Mouse (Mus musculus): ENCODE data around the gene Cdc42bpg. TPM values are rescaled to one million over a fixed set of nuclear protein-coding genes. Genes with fewer than 3 reads are reported as not detected.

Gene Cdc42bpg
- polyA plus RNA-seq, 2 experiments from 2014 or later = 0.07 to 0.13 TPM

DNA sequence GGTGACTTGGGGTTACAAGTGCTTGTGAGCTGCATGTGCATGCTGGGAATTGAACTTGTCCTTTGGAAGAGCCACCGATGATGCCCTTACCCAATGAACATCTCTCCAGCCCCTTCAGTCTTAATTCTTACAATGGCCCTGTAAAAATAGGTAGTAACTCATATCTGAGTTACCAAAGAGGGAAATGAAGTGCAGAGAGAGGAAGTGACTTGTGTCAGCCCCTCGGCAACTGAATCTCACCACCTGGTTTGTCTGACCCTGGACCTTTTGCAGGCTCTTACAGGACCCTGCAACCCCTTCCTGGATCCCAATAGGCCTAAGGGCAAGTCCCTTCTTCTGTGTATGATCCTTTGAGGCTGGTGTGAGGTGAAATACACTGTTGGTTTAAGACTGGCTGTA is 45.9 kb downstream of the Cdc42bpg start:
- no peak for ATAC-seq

DNA sequence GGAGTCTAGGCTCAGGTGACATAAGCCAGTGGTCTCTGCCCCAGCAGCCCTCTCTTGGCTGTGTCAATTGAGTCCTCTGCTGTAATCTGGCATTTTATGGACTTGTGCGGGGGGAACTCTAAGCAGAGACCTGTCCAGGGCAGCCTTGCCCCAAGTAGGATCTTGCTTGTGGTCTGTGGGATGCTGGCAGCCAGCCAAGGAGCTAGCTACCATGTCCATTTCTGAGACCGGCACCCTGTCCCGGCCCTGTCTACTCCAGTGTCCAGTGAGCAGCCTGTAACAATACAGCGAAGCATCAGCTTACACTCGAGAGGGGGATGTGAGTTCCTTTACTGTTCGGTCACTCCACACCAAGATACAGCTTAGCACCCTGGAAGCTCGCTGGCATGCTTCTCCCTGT is 47.8 kb downstream of the Cdc42bpg start:
- no peak for ATAC-seq

DNA sequence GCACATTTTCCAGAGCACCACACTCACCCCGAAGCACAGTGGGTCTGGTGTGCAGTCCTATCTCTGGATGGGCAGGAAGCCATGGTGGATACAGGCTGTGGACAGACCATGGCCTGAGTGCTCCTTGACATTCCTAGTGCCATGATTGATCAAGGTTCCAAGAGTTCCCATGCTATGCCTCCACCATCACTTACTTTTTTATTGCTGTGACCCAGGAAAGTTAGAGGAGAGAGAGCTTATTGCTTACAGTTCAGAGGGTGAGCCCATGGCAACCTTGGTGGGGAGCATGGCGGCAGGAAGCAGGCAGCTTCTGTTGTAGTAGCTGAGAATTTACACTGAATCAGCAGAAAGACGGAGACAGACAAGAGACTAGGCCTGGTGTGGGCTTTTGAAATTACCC is 55.0 kb downstream of the Cdc42bpg start:
- no peak for ATAC-seq

DNA sequence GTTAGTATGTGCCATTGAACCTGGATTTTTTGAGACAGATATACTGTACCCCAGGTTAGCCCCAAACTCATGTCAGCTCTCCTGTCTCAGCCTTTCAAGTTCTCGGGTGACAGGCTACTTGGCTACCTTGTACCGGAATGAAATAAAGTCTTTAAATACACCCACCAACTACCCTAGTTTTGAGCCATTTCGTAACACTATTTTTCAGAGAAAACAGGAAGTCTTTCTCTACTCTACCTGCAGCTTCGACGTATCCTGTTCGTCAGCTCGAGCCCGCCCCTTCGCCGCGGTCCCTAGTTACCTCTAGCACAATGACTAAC is 56.8 kb downstream of the Cdc42bpg start:
- peak; percentile 75 for ATAC-seq

DNA sequence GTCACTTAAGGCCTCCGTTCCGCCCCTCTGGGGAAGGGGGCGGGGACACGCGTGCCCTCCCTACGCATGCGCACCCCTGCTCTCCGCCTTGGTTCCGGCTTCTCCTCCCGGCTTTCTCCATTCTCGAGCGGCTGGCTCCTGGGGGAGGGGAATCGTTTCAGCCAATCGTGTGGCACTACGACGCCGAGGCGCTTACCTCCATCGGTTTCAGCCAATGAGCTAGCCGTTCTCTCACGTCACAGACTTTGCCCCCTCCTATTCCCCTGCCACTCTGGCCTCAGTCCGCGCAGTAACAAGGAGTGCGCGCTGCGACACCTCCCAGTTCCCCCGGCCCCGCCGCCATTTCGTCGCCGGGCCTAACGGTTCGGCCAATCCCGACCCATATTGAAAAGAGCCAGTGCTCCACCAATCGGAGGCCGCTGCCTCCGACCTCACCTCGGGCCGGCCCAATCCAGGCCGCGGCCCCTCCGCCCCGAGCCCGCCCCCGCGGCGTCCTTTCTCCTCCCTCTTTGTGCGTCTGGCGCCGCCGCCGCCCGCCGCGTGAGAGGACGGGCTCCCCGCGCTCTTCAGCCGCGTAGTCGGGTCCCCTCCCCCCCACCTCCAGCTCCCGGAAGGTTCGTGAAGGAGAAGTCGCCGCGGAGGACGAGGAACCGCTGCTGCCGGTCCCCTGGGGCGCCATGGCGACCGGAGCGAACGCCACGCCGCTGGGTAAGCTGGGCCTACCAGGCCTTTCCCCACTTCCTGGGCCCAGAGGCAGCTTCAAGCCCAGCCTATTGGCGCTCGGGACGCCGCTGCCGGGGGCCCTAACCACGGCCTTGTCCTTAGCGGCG is 57.4 kb downstream of the Cdc42bpg start, which contains the start of gene Sf1:
Gene Sf1, plus strand, starts transcription at position 280 of the 830 bp plus-strand sequence.
- ATAC-seq = peak; percentile 84

DNA sequence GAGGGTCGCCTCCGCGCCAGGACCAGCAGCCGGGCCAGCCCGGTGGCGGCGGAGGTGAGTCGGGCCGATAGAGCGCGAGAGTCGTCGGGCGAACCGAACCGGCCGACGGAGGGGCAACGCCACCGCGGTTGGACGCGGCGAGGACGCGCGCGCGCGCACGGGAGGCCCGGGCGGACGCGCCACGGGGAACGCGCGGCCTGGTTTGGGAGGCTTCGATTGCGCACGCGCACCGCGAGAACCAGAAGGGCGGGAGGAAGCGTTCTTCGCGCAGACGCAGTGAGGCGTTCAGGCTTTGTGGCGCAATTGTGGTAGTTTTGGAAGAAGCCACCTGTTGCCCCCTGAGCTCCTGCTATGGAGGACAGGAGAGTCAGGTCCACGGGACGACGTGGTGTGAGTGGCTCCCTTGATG is 58.1 kb downstream of the Cdc42bpg start:
- ATAC-seq = peak; percentile 4

DNA sequence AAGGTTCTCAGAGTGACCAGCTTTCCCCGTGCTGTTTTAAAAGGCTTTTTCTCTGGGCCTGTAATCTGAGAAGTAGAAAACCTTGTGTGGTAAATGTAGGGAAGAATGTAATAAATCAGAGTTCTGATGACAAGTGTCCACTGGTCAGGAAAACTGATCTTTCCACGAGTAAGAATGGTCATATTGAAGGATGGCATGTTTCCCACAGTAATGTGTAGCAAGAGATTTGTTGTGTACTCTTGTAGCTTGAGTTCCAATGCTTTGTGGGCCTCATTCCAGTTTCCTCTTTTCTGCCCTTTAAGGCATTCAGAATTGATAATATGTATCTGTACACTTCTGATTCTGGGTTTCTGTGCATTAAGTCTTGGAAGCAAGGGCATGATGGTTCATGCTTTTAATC is 58.6 kb downstream of the Cdc42bpg start:
- ATAC-seq = no peak

DNA sequence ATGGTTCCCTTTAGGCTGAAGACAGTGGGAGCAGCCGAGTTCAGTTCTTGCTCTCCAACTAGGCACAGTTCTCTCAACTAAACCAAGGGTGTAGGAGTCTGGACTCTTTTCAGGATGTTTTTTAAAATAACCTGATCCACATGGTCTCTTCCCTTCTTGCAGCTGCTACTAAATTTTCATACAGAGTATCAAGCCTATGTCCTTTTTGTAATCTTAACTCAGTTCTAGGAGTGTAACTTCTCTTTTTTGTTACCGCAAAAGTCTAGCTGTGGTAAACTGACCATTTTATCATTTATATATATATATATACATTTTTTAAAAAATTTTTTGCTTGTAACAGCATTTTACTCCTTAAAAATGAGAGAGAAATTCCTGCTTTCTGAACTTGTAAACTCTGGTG is 63.9 kb downstream of the Cdc42bpg start:
- ATAC-seq = no peak

DNA sequence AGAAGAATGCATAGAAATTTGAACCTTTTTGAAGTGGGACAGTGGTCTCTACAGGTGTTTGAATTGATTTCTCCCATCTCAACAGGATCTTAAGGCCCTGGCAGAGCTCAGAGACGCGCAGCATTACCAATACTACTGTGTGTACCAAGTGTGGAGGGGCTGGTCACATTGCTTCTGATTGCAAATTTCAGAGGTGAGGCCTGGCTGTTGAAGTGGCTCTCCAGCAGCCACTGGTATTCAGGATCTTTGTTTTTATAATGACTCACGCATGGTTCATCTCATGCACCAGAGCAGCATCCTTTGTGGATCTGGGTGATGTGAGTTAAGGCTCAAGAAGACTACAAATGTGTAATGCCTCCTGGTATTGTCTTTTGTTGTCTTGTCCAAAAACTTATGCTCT is 66.2 kb downstream of the Cdc42bpg start:
- no peak for ATAC-seq

DNA sequence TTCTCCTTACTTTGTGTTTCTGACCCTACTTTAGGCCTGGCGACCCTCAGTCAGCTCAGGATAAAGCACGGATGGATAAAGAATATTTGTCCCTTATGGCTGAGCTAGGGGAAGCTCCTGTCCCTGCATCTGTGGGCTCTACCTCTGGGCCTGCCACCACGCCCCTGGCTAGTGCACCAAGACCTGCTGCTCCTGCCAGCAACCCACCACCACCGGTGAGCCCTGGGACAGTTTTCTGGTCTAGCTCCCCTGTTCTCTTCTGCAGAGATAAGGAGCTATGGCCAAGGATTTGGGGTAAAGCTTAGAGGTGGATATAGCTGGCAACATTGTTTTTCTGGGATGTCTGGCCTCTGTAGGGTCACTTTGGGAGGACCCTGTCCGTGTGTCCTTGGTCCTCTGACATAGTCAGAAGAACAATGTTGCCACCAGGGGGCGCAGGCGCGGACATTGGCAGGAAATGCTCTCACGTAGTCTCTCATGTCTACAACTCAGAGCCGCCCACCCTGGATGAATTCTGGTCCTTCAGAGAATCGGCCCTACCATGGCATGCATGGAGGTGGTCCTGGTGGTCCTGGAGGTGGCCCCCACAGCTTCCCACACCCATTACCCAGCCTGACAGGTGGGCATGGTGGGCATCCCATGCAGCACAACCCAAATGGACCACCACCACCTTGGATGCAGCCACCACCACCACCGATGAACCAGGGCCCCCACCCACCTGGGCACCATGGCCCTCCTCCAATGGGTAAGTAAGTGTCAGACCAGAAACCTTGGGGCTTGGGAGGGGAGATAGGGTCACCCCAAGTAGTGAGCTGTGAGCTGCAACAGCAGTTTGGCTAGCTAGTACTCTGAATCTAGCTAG is 67.5 kb downstream of the Cdc42bpg start:
- peak; percentile 64 for ATAC-seq

DNA sequence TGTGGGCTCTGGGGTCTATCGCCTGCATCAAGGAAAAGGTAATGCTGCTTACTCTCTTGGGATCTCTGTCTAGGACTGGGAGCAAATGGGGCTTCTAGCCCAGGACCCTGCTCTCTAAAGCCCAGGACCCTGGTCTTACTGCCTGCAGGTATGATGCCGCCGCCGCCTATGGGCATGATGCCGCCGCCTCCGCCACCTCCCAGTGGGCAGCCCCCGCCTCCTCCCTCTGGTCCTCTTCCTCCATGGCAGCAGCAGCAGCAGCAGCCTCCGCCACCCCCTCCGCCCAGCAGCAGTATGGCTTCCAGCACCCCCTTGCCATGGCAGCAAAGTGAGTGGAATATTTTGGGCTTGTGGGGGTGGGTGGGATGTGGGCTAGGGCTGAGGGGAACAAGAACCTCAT is 68.3 kb downstream of the Cdc42bpg start:
- no peak for ATAC-seq

Other genes with a start within 250 kb of the Cdc42bpg start
- 10 to 100 TPM; 33.9 to 37.5 TPM for gene Mrpl49, start 248.7 kb upstream of the Cdc42bpg start, polyA plus RNA-seq (2017; shearing (Covaris generic))
- 1,000 to 10,000 TPM; 2,365 to 3,114 TPM for gene Fau, start 248.6 kb upstream of the Cdc42bpg start, polyA plus RNA-seq (2017; shearing (Covaris generic))
- 1 to 10 TPM; 5.7 to 6.7 TPM for gene Znhit2, start 245.3 kb upstream of the Cdc42bpg start, polyA plus RNA-seq (2017; shearing (Covaris generic))
- 1 to 10 TPM; 5.5 to 7.1 TPM for gene Tm7sf2, start 238.1 kb upstream of the Cdc42bpg start, polyA plus RNA-seq (2017; shearing (Covaris generic))
- 10 to 100 TPM; 27.9 to 39.0 TPM for gene Vps51, start 229.2 kb upstream of the Cdc42bpg start, polyA plus RNA-seq (2017; shearing (Covaris generic))
- not detected for gene Tmem262, start 226.4 kb upstream of the Cdc42bpg start, polyA plus RNA-seq (2017; shearing (Covaris generic))
- not detected for gene Gm28374, start 224.2 kb upstream of the Cdc42bpg start, polyA plus RNA-seq (2017; shearing (Covaris generic))
- 10 to 100 TPM; 36.7 to 51.4 TPM for gene Zfpl1, start 221.5 kb upstream of the Cdc42bpg start, polyA plus RNA-seq (2017; shearing (Covaris generic))
- 1 to 10 TPM; 3.5 to 5.5 TPM for gene Cdca5, start 221.5 kb upstream of the Cdc42bpg start, polyA plus RNA-seq (2017; shearing (Covaris generic))
- gene AC131692.1, start 212.0 kb upstream of the Cdc42bpg start, polyA plus RNA-seq (2017; shearing (Covaris generic)) = not detected
- gene Naaladl1, start 200.7 kb upstream of the Cdc42bpg start, polyA plus RNA-seq (2017; shearing (Covaris generic)) = under 1 TPM in 1 of 2 experiments, not detected in 1; 0.17 TPM
- gene Sac3d1, start 187.8 kb upstream of the Cdc42bpg start, polyA plus RNA-seq (2017; shearing (Covaris generic)) = 1 to 10 TPM in 1 of 2 experiments, under 1 TPM in 1; 0.43 to 2.2 TPM
- gene Snx15, start 178.2 kb upstream of the Cdc42bpg start, polyA plus RNA-seq (2017; shearing (Covaris generic)) = 10 to 100 TPM; 20.9 to 26.5 TPM
- not detected for gene Batf2, start 165.5 kb upstream of the Cdc42bpg start, polyA plus RNA-seq (2017; shearing (Covaris generic))
- 10 to 100 TPM; 17.1 to 31.5 TPM for gene Arl2, start 164.9 kb upstream of the Cdc42bpg start, polyA plus RNA-seq (2017; shearing (Covaris generic))
- under 1 TPM in 1 of 2 experiments, not detected in 1; 0.90 TPM for gene Majin, start 122.1 kb upstream of the Cdc42bpg start, polyA plus RNA-seq (2017; shearing (Covaris generic))
- gene Gpha2, start 80.1 kb upstream of the Cdc42bpg start, polyA plus RNA-seq (2017; shearing (Covaris generic)) = not detected
- gene Ppp2r5b, start 70.6 kb upstream of the Cdc42bpg start, polyA plus RNA-seq (2017; shearing (Covaris generic)) = 1 to 10 TPM; 1.2 to 1.6 TPM
- 10 to 100 TPM; 10.4 to 14.7 TPM for gene Atg2a, start 64.8 kb upstream of the Cdc42bpg start, polyA plus RNA-seq (2017; shearing (Covaris generic))
- 10 to 100 TPM in 1 of 2 experiments, 1 to 10 TPM in 1; 6.4 to 22.8 TPM for gene Ehd1, start 29.7 kb upstream of the Cdc42bpg start, polyA plus RNA-seq (2017; shearing (Covaris generic))
- gene Men1, start 28.5 kb downstream of the Cdc42bpg start, polyA plus RNA-seq (2017; shearing (Covaris generic)) = 10 to 100 TPM; 16.9 to 32.1 TPM
- 100 to 1,000 TPM in 1 of 2 experiments, 10 to 100 TPM in 1; 77.5 to 135 TPM for gene Map4k2, start 34.7 kb downstream of the Cdc42bpg start, polyA plus RNA-seq (2017; shearing (Covaris generic))
- 10 to 100 TPM; 55.3 to 56.7 TPM for gene Sf1, start 57.2 kb downstream of the Cdc42bpg start, polyA plus RNA-seq (2017; shearing (Covaris generic))
- gene Pygm, start 77.9 kb downstream of the Cdc42bpg start, polyA plus RNA-seq (2017; shearing (Covaris generic)) = 10 to 100 TPM in 1 of 2 experiments, 1 to 10 TPM in 1; 2.0 to 14.2 TPM
- gene Rasgrp2, start 92.9 kb downstream of the Cdc42bpg start, polyA plus RNA-seq (2017; shearing (Covaris generic)) = 100 to 1,000 TPM in 1 of 2 experiments, 10 to 100 TPM in 1; 80.3 to 117 TPM
- gene Nrxn2, start 112.3 kb downstream of the Cdc42bpg start, polyA plus RNA-seq (2017; shearing (Covaris generic)) = not detected
- not detected for gene Slc22a12, start 236.6 kb downstream of the Cdc42bpg start, polyA plus RNA-seq (2017; shearing (Covaris generic))